Mouse (Mus musculus): Measurements from ENCODE around the gene Pno1. TPM values are rescaled to one million over a fixed set of nuclear protein-coding genes. Genes with fewer than 3 reads are reported as not detected.

Gene Pno1
- polyA plus RNA-seq, 1 experiment from 2014 or later = 49.7 TPM

- no peak overlapping the region for H3K4me2 ChIP-seq (replicated peaks)
- WGBS = 85% methylated on average over 3 of the region's 3 CpGs
- no peak for DNase-seq (ENCODE audit: low spot score)
- no peaks in the 10 kb centered on the region for H3K9me3 ChIP-seq (ENCODE audit: control insufficient read depth, low read length)
- H3K27ac ChIP-seq = no peak overlapping the region
- H3K9ac ChIP-seq = no peak overlapping the region
- no peaks in the 10 kb centered on the region; the same call in 1 of the 2 replicates for H3K36me3 ChIP-seq (replicated peaks; ENCODE audit: control insufficient read depth, insufficient read depth)
- H3K4me3 ChIP-seq (replicated peaks; ENCODE audit: low read length) = no peak overlapping the region
- ATAC-seq (ENCODE audit: low FRiP score) = no peak
- H3K27me3 ChIP-seq (ENCODE audit: control insufficient read depth, insufficient read depth, low read length) = no peaks in the 10 kb centered on the region
- H3K4me1 ChIP-seq (replicated peaks; ENCODE audit: control insufficient read depth, insufficient read depth, low read length) = no peaks in the 10 kb centered on the region
These were observed 23.7 kb downstream of the Pno1 start for GRCm38 (mm10) chr11:17187649-17188048.

DNA sequence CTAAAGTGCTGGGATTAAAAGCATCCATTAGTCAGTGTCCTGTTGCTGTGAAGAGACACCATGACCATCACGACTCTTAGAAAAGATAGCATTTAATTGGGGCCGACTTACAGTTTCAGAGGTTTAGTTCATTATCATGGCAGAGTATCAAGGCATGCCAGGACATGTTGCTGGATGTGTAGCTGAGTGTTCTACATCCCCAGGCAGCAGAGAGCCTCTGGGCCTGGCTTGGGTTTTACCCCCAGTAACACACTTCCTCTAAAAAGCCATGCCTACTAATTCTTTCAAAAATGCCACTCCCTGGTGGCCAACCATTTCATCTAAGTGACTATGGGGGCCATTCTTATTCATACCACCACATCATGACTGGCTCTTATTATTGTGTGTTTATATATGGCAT, 28.2 kb downstream of the Pno1 start:
- no peaks in the 10 kb centered on the region for H3K9me3 ChIP-seq (ENCODE audit: control insufficient read depth, low read length)
- 89% methylated on average over 2 of the region's 2 CpGs for WGBS
- H3K27me3 ChIP-seq (ENCODE audit: control insufficient read depth, insufficient read depth, low read length) = no peaks in the 10 kb centered on the region
- ATAC-seq (ENCODE audit: low FRiP score) = no peak
- no peaks in the 10 kb centered on the region; the same call in 1 of the 2 replicates for H3K36me3 ChIP-seq (replicated peaks; ENCODE audit: control insufficient read depth, insufficient read depth)
- 0 out of 2 replicates have a peak, but pooled peaks cover 3% of the 10 kb centered on the region for H3K4me1 ChIP-seq (replicated peaks; ENCODE audit: control insufficient read depth, insufficient read depth, low read length)
- no peak for DNase-seq (ENCODE audit: low spot score)
- no peak overlapping the region for H3K9ac ChIP-seq
- no peak overlapping the region for H3K4me2 ChIP-seq (replicated peaks)
- H3K4me3 ChIP-seq (replicated peaks; ENCODE audit: low read length) = no peak overlapping the region
- H3K27ac ChIP-seq = no peak overlapping the region

- Histone ChIP-seq H3K27ac (no peak within 1 kb of the TSS), H3K4me2 (replicated peaks) (no peak within 1 kb of the TSS), H3K9me3 (ENCODE audit: control insufficient read depth, low read length) (no peaks in the 10 kb centered on the region), H3K36me3 (replicated peaks; ENCODE audit: control insufficient read depth, insufficient read depth) (no peaks in the 10 kb centered on the region), H3K9ac (no peak within 1 kb of the TSS), H3K27me3 (ENCODE audit: control insufficient read depth, insufficient read depth, low read length) (no peaks in the 10 kb centered on the region), H3K4me1 (replicated peaks; ENCODE audit: control insufficient read depth, insufficient read depth, low read length) (0 out of 2 replicates have a peak, but pooled peaks cover 3% of the 10 kb centered on the region), H3K4me3 (replicated peaks; ENCODE audit: low read length) (no peak within 1 kb of the TSS)
- ATAC-seq (ENCODE audit: low FRiP score) (no peak), DNase-seq (ENCODE audit: low spot score) (no peak)
- 75% methylated on average over 3 of the region's 3 CpGs for WGBS
These were observed 29.6 kb downstream of the Pno1 start, which contains the start of gene Wdr92 for GRCm38 (mm10) chr11:17181807-17182206. Wdr92 (plus strand) TSS chr11:17182107.

- Histone ChIP-seq H3K9ac (no peak overlapping the region), H3K4me3 (replicated peaks; ENCODE audit: low read length) (no peak overlapping the region), H3K27ac (no peak overlapping the region), H3K4me2 (replicated peaks) (no peak overlapping the region), H3K27me3 (ENCODE audit: control insufficient read depth, insufficient read depth, low read length) (no peaks in the 10 kb centered on the region), H3K4me1 (replicated peaks; ENCODE audit: control insufficient read depth, insufficient read depth, low read length) (0 out of 2 replicates have a peak, but pooled peaks cover 3% of the 10 kb centered on the region), H3K36me3 (replicated peaks; ENCODE audit: control insufficient read depth, insufficient read depth) (no peaks in the 10 kb centered on the region), H3K9me3 (ENCODE audit: control insufficient read depth, low read length) (no peaks in the 10 kb centered on the region)
- 87% methylated on average over 3 of the region's 3 CpGs for WGBS
- DNase-seq (ENCODE audit: low spot score) (no peak), ATAC-seq (ENCODE audit: low FRiP score) (no peak)
These were observed 30.6 kb downstream of the Pno1 start for GRCm38 (mm10) chr11:17180753-17181152.

DNA sequence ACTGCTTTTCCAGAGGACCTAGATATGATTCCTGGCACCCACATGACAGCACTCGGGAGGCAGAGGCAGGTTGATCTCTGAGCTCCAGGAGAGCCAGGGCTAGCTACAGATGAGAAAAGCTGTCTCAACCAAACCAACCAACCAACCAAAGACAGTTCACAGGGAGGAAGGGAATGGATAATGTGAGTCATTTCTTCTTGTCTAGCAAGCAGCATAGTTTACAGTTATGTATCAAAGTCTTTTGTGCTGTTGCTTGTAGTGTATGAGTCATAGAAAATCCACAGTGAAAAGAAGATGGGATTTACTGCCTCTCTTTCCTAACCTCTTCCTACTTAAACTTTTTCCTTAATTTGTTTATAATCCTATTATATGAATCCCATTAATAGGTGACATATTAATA, 34.7 kb downstream of the Pno1 start:
- H3K9me3 ChIP-seq (ENCODE audit: control insufficient read depth, low read length) = peaks cover 5% of the 10 kb centered on the region; the same call in 1 of the 2 replicates
- no peaks in the 10 kb centered on the region for H3K27me3 ChIP-seq (ENCODE audit: control insufficient read depth, insufficient read depth, low read length)
- WGBS = 100% methylated on average over 1 of the region's 1 CpGs
- no peak overlapping the region for H3K9ac ChIP-seq
- no peak for DNase-seq (ENCODE audit: low spot score)
- H3K4me3 ChIP-seq (replicated peaks; ENCODE audit: low read length) = no peak overlapping the region
- H3K4me2 ChIP-seq (replicated peaks) = no peak overlapping the region
- H3K4me1 ChIP-seq (replicated peaks; ENCODE audit: control insufficient read depth, insufficient read depth, low read length) = 0 out of 2 replicates have a peak, but pooled peaks cover 3% of the 10 kb centered on the region
- no peaks in the 10 kb centered on the region for H3K36me3 ChIP-seq (replicated peaks; ENCODE audit: control insufficient read depth, insufficient read depth)
- no peak overlapping the region for H3K27ac ChIP-seq
- no peak for ATAC-seq (ENCODE audit: low FRiP score)

GRCm38 (mm10) chr11:17172300-17172699, 39.1 kb downstream of the Pno1 start:
- no peak overlapping the region for H3K9ac ChIP-seq
- no peak overlapping the region for H3K4me2 ChIP-seq (replicated peaks)
- H3K27me3 ChIP-seq (ENCODE audit: control insufficient read depth, insufficient read depth, low read length) = no peaks in the 10 kb centered on the region
- no peak overlapping the region for H3K4me3 ChIP-seq (replicated peaks; ENCODE audit: low read length)
- no peaks in the 10 kb centered on the region for H3K36me3 ChIP-seq (replicated peaks; ENCODE audit: control insufficient read depth, insufficient read depth)
- peaks cover 5% of the 10 kb centered on the region; the same call in 1 of the 2 replicates for H3K9me3 ChIP-seq (ENCODE audit: control insufficient read depth, low read length)
- H3K4me1 ChIP-seq (replicated peaks; ENCODE audit: control insufficient read depth, insufficient read depth, low read length) = peaks cover 7% of the 10 kb centered on the region; the same call in 1 of the 2 replicates
- H3K27ac ChIP-seq = no peak overlapping the region
- DNase-seq (ENCODE audit: low spot score) = no peak
- ATAC-seq (ENCODE audit: low FRiP score) = no peak
- WGBS = 98% methylated on average over 4 of the region's 4 CpGs

GRCm38 (mm10) chr11:17170938-17171729, 40.2 kb downstream of the Pno1 start:
- no peaks in the 10 kb centered on the region for H3K36me3 ChIP-seq (replicated peaks; ENCODE audit: control insufficient read depth, insufficient read depth)
- peaks cover 5% of the 10 kb centered on the region; the same call in 1 of the 2 replicates for H3K9me3 ChIP-seq (ENCODE audit: control insufficient read depth, low read length)
- no peak overlapping the region for H3K4me3 ChIP-seq (replicated peaks; ENCODE audit: low read length)
- H3K27ac ChIP-seq = no peak overlapping the region
- 100% methylated on average over 1 of the region's 1 CpGs for WGBS
- no peaks in the 10 kb centered on the region for H3K27me3 ChIP-seq (ENCODE audit: control insufficient read depth, insufficient read depth, low read length)
- no peak overlapping the region for H3K4me2 ChIP-seq (replicated peaks)
- H3K9ac ChIP-seq = no peak overlapping the region
- H3K4me1 ChIP-seq (replicated peaks; ENCODE audit: control insufficient read depth, insufficient read depth, low read length) = peaks cover 7% of the 10 kb centered on the region; the same call in 1 of the 2 replicates
- ATAC-seq (ENCODE audit: low FRiP score) = no peak
- no peak for DNase-seq (ENCODE audit: low spot score)

DNA sequence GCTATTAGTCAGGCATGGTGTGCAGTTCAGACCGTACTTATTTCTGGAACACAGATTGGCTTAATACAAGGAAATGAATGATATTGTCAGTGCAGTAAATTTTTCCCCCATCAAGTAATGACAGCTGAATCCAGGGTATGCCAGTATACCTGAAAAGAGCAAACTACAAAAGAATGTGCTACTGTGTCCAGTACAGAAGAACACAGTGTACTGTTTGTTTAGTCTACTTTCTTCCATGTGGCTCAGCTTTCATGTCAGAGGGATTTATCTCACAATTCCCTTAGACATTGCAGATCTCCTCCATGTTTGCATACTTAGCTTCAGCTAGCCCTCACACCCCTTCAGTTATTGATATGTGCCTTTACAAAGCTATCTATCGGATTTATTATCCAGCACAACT, 42.1 kb downstream of the Pno1 start:
- H3K27ac ChIP-seq = no peak overlapping the region
- no peaks in the 10 kb centered on the region for H3K9me3 ChIP-seq (ENCODE audit: control insufficient read depth, low read length)
- no peak overlapping the region for H3K4me3 ChIP-seq (replicated peaks; ENCODE audit: low read length)
- ATAC-seq (ENCODE audit: low FRiP score) (no peak), DNase-seq (ENCODE audit: low spot score) (no peak)
- H3K4me2 ChIP-seq (replicated peaks) = no peak overlapping the region
- H3K9ac ChIP-seq = no peak overlapping the region
- peaks cover 8% of the 10 kb centered on the region; the same call in 1 of the 2 replicates for H3K4me1 ChIP-seq (replicated peaks; ENCODE audit: control insufficient read depth, insufficient read depth, low read length)
- no peaks in the 10 kb centered on the region for H3K27me3 ChIP-seq (ENCODE audit: control insufficient read depth, insufficient read depth, low read length)
- WGBS = 88% methylated on average over 2 of the region's 2 CpGs
- no peaks in the 10 kb centered on the region for H3K36me3 ChIP-seq (replicated peaks; ENCODE audit: control insufficient read depth, insufficient read depth)

GRCm38 (mm10) chr11:17166627-17167026, 44.7 kb downstream of the Pno1 start:
- ATAC-seq (ENCODE audit: low FRiP score) (no peak), DNase-seq (ENCODE audit: low spot score) (no peak)
- Histone ChIP-seq H3K4me1 (replicated peaks; ENCODE audit: control insufficient read depth, insufficient read depth, low read length) (peaks cover 25% of the 10 kb centered on the region; the same call in 1 of the 2 replicates), H3K27ac (no peak overlapping the region), H3K9ac (no peak overlapping the region), H3K9me3 (ENCODE audit: control insufficient read depth, low read length) (no peaks in the 10 kb centered on the region), H3K36me3 (replicated peaks; ENCODE audit: control insufficient read depth, insufficient read depth) (no peaks in the 10 kb centered on the region), H3K4me3 (replicated peaks; ENCODE audit: low read length) (no peak overlapping the region), H3K27me3 (ENCODE audit: control insufficient read depth, insufficient read depth, low read length) (no peaks in the 10 kb centered on the region), H3K4me2 (replicated peaks) (no peak overlapping the region)
- WGBS = 89% methylated on average over 7 of the region's 7 CpGs
